In genomic region chr8:116652949-116653348, GRCm38 (mm10) we compare ENCODE assay signal across 11 mouse cellular contexts.
DNase-seq lines count a peak whose midpoint lies in the region; ATAC-seq and TF ChIP-seq lines count a peak whose summit lies in the region.
"Had no signal": no experiment of that assay in that cellular context is flagged by ENCODE, and none has a peak within 500 bp of the region (broad histone marks: within the 10 kb centered on the region; RNA-seq: fewer than 3 reads in every experiment).

No protein-coding gene starts in this region.

- TF ChIP-seq CTCF in lung, adult 2 months (IDR thresholded peaks at IDR 0.05; ENCODE audit: insufficient read depth, low read length) = no peak

- WGBS in forebrain, embryonic 11.5 days = 55% methylated on average over 4 of the region's 4 CpGs
- 74% methylated on average over 4 of the region's 4 CpGs for WGBS in forebrain, embryonic 10.5 days
- 55% methylated on average over 4 of the region's 4 CpGs for WGBS in lung, embryonic 16.5 days
- WGBS in lung, adult 2 months = 82% methylated on average over 4 of the region's 4 CpGs
- WGBS in intestine, embryonic 14.5 days = 71% methylated on average over 4 of the region's 4 CpGs

- no peaks in the 10 kb centered on the region for H3K36me3 ChIP-seq in forebrain, embryonic 11.5 days (ENCODE audit: control insufficient read depth, insufficient read depth, low read length)
- no peaks in the 10 kb centered on the region for H3K36me3 ChIP-seq in forebrain, embryonic 10.5 days (replicated peaks)
- no peaks in the 10 kb centered on the region for H3K36me3 ChIP-seq in lung, embryonic 16.5 days (ENCODE audit: control insufficient read depth, insufficient read depth, low read length)
- H3K36me3 ChIP-seq in intestine, embryonic 14.5 days (ENCODE audit: control insufficient read depth, insufficient read depth, low read length) = no peaks in the 10 kb centered on the region

- no peaks in the 10 kb centered on the region for H3K27me3 ChIP-seq in forebrain, embryonic 11.5 days (ENCODE audit: control insufficient read depth, insufficient read depth, low read length)
- no peaks in the 10 kb centered on the region for H3K27me3 ChIP-seq in forebrain, embryonic 10.5 days (ENCODE audit: poor library complexity, severe bottlenecking)
- no peaks in the 10 kb centered on the region for H3K27me3 ChIP-seq in lung, embryonic 16.5 days (ENCODE audit: control insufficient read depth, insufficient read depth, low read depth, low read length)
- no peaks in the 10 kb centered on the region for H3K27me3 ChIP-seq in intestine, embryonic 14.5 days (replicated peaks; ENCODE audit: control insufficient read depth, insufficient read depth, low read length)

- no peak overlapping the region for H3K27ac ChIP-seq in forebrain, embryonic 11.5 days (ENCODE audit: low read depth, low read length)
- H3K27ac ChIP-seq in forebrain, embryonic 10.5 days = no peak overlapping the region
- no peak overlapping the region for H3K27ac ChIP-seq in lung, embryonic 16.5 days (ENCODE audit: low read length)
- no peak overlapping the region for H3K27ac ChIP-seq in intestine, embryonic 14.5 days (ENCODE audit: low read depth)
- H3K27ac ChIP-seq: liver, embryonic 14.5 days had no signal

- H3K9me3 ChIP-seq in forebrain, embryonic 11.5 days (ENCODE audit: control insufficient read depth, low read length) = no peaks in the 10 kb centered on the region
- no peaks in the 10 kb centered on the region for H3K9me3 ChIP-seq in forebrain, embryonic 10.5 days
- no peaks in the 10 kb centered on the region for H3K9me3 ChIP-seq in lung, embryonic 16.5 days (ENCODE audit: control insufficient read depth, low read length)
- no peaks in the 10 kb centered on the region for H3K9me3 ChIP-seq in intestine, embryonic 14.5 days (ENCODE audit: control insufficient read depth, low read length)

- no peak for DNase-seq in forebrain, embryonic 11.5 days (ENCODE audit: low spot score)
- DNase-seq in forebrain, embryonic 10.5 days (ENCODE audit: extremely low spot score, low spot score) = no peak
- DNase-seq in lung, adult 2 months = no peak
- peak; percentile 49 for DNase-seq in intestine, embryonic 14.5 days (ENCODE audit: low spot score)
- DNase-seq in kidney, postnatal 25 days = peak; percentile 68 to 89
- DNase-seq in gastrocnemius, adult 8-10 months (ENCODE audit: low spot score in 2 of 2) = no peak
- DNase-seq in heart, adult 8-10 months (ENCODE audit: low spot score) = no peak
- DNase-seq: adrenal gland, postnatal 10 days had no signal

- ATAC-seq in forebrain, embryonic 11.5 days (replicated peaks; ENCODE audit: low FRiP score) = 0 out of 2 replicates have a peak, but pooled peaks have one; percentile 36
- ATAC-seq in lung, embryonic 16.5 days (ENCODE audit: low read depth) = peak; percentile 56; the same call in 1 of the 2 replicates
- no peak for ATAC-seq in intestine, embryonic 14.5 days (replicated peaks; ENCODE audit: low FRiP score, low TSS enrichment, low read depth)

- H3K4me2 ChIP-seq in forebrain, embryonic 11.5 days (ENCODE audit: low read depth, low read length, severe bottlenecking) = no peak overlapping the region
- no peak overlapping the region for H3K4me2 ChIP-seq in lung, embryonic 16.5 days (ENCODE audit: low read depth, low read length)
- no peak overlapping the region for H3K4me2 ChIP-seq in intestine, embryonic 14.5 days (ENCODE audit: low read length)

- no peaks in the 10 kb centered on the region for H3K4me1 ChIP-seq in forebrain, embryonic 11.5 days (replicated peaks; ENCODE audit: control insufficient read depth, insufficient read depth, low read length)
- peaks cover 8% of the 10 kb centered on the region; the same call in 1 of the 2 replicates for H3K4me1 ChIP-seq in forebrain, embryonic 10.5 days
- peaks cover 6% of the 10 kb centered on the region; the same call in 1 of the 2 replicates for H3K4me1 ChIP-seq in lung, embryonic 16.5 days (replicated peaks; ENCODE audit: control insufficient read depth, insufficient read depth, low read length)
- no peaks in the 10 kb centered on the region for H3K4me1 ChIP-seq in lung, adult 2 months (ENCODE audit: control insufficient read depth, insufficient read depth, low read length)
- H3K4me1 ChIP-seq in intestine, embryonic 14.5 days (replicated peaks; ENCODE audit: control insufficient read depth, insufficient read depth, low read length) = no peaks in the 10 kb centered on the region

- H3K4me3 ChIP-seq in forebrain, embryonic 11.5 days (ENCODE audit: low read depth, low read length) = no peak overlapping the region
- no peak overlapping the region for H3K4me3 ChIP-seq in forebrain, embryonic 10.5 days
- H3K4me3 ChIP-seq in lung, embryonic 16.5 days (ENCODE audit: low read length) = no peak overlapping the region
- H3K4me3 ChIP-seq in lung, adult 2 months (replicated peaks; ENCODE audit: extremely low read depth, low read depth, low read length) = no peak overlapping the region
- H3K4me3 ChIP-seq in intestine, embryonic 14.5 days (ENCODE audit: low read depth, low read length) = no peak overlapping the region
- H3K4me3 ChIP-seq: erythroblast, embryonic 14.5 days had no signal

- no peak for TF ChIP-seq POLR2A in lung, adult 2 months (IDR thresholded peaks at IDR 0.05; ENCODE audit: borderline replicate concordance, extremely low read depth, low read depth, low read length)

- no peak overlapping the region for H3K9ac ChIP-seq in forebrain, embryonic 11.5 days (ENCODE audit: low read length)
- H3K9ac ChIP-seq in lung, embryonic 16.5 days (ENCODE audit: low read length) = no peak overlapping the region
- no peak overlapping the region for H3K9ac ChIP-seq in intestine, embryonic 14.5 days (ENCODE audit: low read length)
- H3K9ac ChIP-seq: liver, embryonic 14.5 days had no signal

Comparison
In these comparisons a context has a peak if more than half of its experiments do, and no peak if none do; other contexts are left out.
1. DNase-seq: peak in intestine, embryonic 14.5 days (single experiment) and kidney, postnatal 25 days (2 of 2); none in forebrain, embryonic 11.5 days (single experiment), forebrain, embryonic 10.5 days (single experiment), lung, adult 2 months (single experiment), gastrocnemius, adult 8-10 months (0 of 2) and heart, adult 8-10 months (single experiment).